Mouse (Mus musculus): Measurements from ENCODE around the gene Cxcl9. TPM values are rescaled to one million over a fixed set of nuclear protein-coding genes. Genes with fewer than 3 reads are reported as not detected.

The Cxcl9 gene
- polyA plus RNA-seq (2015; fragmentation: Nextera tagmentation; extraction: Ambion mirVana), result 0.04 TPM in 1 of 2 replicates, not detected in the other

DNA sequence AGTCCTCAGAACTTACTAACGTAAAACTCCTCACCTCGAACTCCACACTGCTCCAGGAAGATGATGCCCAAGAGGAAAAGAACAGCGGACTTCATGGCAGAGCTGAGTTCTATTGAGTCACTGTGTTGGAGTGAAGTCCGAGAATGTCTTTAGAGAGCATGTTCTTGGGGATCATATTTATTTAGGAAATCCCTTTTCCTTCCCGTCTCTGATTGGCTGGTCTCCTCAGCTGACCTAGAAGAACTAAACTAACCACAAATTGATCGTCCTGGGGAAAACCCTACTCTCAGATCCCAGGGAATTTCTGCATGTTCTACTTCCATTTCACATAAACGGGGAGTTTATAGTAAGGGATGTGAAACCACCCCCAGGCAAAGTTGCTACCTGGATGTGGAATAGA, at the start of gene Cxcl9:
Gene Cxcl9, minus strand, starts transcription at position 151 of the 400 bp plus-strand sequence.

DNA sequence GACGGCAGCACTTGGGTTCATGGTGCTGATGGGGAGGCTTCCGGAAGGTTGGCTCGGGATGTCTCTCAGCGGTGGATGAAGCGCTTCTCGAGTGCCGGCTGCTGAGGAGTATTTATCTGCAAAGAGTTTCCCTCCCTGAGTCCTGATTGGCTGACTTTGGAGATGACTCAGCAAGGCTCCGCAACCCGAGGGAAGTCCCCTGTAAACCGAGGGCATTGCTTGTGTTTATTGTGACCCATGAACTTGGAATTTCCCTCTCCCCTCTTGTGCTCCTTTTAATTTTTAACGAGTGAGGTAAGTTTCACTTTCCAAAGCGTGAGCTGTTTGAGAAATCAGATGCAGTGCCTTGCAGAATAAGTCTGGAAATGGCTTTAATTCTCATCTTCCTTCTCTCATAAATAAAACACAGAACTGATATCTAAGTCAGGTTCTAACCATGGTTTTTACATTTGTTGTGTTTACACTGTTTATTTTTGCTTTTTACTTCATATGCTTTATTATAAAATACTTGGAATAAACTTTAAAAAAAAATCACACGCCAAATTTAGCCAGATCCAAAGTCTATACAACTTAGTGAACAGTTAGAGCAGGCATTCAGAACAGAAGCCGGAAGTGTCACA, 21.0 kb upstream of the Cxcl9 start, which contains the start of gene Cxcl10:
Gene Cxcl10, minus strand, starts transcription at position 96 of the 620 bp plus-strand sequence.

DNA sequence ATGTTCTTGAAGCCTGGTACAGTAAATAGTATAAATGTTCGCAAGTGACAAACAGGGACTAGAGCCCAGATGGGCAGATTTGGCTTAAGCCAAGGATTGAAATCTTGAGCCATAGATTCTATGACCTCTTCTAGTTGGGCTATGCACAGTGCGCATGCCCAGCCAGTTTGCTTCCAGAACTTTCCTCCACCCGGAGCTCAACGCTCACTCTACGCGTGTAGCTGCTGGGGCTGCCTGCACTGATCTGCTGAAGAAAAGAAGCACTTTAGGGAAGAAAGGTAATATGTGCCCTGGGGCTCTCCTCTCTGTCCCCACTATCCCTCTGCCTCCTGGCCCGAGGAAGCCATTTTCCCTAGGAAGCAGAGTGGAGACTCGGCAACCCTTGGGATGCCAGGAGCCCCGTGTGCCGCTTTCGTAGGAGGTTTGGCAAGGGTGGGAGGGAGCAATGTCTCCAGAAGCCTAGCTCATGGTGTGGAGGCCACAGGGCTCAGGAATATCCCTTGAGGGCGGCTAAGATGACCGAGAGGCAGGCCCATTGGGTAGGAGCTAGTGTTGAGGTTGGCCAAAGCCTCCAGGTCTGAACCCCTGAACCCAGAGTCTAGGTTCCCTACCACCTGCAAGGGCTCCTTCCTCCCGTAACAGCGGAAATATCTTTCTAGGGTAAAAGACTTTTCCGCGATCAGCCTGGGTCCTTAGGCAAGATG, 3.9 kb upstream of the Cxcl9 start, which contains the start of gene Art3:
Gene Art3, plus strand, starts transcription at position 193 of the 704 bp plus-strand sequence.

DNA sequence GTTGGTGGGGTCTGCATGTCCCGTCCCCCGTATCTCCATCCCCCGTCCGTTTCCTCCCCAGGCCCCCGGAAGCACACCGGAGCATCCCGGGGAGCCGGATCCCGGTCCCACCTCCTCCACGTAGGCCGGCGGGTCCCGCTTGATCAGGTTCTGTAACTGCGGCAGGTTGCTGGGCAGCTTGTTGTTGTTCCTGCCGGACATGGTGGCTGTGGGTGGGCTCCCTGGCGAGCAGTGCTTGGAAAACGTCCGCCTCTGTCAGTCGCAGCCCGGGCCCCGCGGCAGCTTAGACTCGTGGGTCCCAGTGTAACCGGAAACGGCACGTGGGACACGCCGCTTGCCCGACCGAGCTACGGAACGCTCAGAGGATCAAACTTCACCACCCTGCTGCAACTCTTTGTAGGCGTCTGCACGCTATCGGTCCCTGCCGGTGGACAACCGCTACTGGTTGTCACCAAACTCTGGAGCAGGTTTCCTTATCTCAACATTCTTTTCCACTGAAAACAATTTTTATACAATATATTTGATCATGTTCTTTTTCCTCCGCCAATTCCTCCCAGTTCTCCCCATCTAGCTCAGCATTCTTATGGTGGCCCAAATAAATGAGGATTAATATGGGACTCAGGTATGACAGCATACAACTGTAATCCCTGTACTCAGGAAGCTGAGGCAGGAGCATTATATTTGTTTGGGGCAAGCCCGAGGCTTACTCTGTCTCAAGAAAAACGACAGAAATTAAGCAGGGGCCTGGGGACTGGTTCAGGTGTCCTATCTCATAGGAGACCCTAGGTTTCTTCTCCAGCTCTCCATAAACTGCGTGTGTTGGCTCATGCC, 18.0 kb downstream of the Cxcl9 start, which contains the start of gene Sdad1:
Gene Sdad1, minus strand, starts transcription at position 799 of the 831 bp plus-strand sequence.

DNA sequence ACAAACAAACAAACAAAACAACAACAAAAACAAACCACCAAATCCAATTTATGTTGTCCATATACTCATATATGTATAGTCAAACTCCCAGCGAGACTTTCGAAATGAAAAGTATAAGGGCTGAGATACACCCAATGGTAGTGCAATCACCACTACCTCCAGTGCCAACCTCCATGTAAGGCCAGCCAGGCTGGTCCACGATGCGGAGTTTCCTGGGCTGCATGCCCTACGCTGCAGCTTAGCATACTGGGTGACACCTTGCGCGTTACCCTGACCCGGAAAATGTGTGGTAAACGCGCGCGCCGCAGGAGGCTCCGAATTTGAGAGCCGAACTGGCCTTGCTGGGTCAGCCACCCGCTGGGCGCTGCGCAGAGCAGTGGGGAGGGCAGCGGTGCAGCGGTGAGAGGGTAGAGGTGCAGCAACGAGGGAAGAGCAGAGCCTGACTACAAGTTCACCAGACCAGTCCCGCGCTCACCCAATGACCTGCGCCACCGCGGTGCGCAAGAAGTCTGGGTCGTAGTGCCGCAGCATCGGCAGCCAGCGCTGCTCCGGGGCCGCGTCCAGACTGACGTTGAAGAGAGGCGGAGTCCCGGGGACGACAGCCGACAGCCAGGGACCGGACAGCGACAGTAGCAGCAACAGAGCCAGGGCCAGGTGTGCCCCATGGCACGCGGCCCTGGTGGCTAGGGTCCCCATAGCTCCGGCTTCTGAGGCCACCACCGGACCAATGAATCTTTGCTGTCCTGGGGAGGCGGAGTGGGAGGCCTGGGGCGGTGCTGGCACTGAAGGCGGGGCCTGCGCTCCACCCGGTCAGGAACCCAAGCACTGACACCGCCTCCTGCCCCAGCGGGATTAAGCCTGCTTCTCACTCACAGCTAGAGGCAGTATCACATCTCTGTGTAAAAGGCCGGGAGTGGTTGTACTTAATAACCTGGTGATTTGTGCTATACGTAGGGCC, 50.2 kb downstream of the Cxcl9 start, which contains the start of gene Naaa:
Gene Naaa, minus strand, starts transcription at position 734 of the 958 bp plus-strand sequence.

Other genes with a start within 250 kb of the Cxcl9 start
- gene G3bp2, start 244.4 kb downstream of the Cxcl9 start, polyA plus RNA-seq (2015; fragmentation: Nextera tagmentation; extraction: Ambion mirVana), result 141 and 156 TPM in 2 replicates
- gene Uso1, start 190.1 kb downstream of the Cxcl9 start, polyA plus RNA-seq (2015; fragmentation: Nextera tagmentation; extraction: Ambion mirVana), result 31.2 and 37.4 TPM in 2 replicates
- not detected in 2 replicates for gene U90926, start 112.7 kb downstream of the Cxcl9 start, polyA plus RNA-seq (2015; fragmentation: Nextera tagmentation; extraction: Ambion mirVana)
- gene Ppef2, start 71.8 kb downstream of the Cxcl9 start, polyA plus RNA-seq (2015; fragmentation: Nextera tagmentation; extraction: Ambion mirVana), result not detected in 2 replicates
- 8.3 and 10.1 TPM in 2 replicates for gene Naaa, start 49.9 kb downstream of the Cxcl9 start, polyA plus RNA-seq (2015; fragmentation: Nextera tagmentation; extraction: Ambion mirVana)
- gene Sdad1, start 17.6 kb downstream of the Cxcl9 start, polyA plus RNA-seq (2015; fragmentation: Nextera tagmentation; extraction: Ambion mirVana), result 21.9 and 22.3 TPM in 2 replicates
- 188 and 200 TPM in 2 replicates for gene Art3, start 3.7 kb upstream of the Cxcl9 start, polyA plus RNA-seq (2015; fragmentation: Nextera tagmentation; extraction: Ambion mirVana)
- 0.15 and 0.58 TPM in 2 replicates for gene Cxcl10, start 20.8 kb upstream of the Cxcl9 start, polyA plus RNA-seq (2015; fragmentation: Nextera tagmentation; extraction: Ambion mirVana)
- 26.4 and 28.1 TPM in 2 replicates for gene Nup54, start 107.1 kb upstream of the Cxcl9 start, polyA plus RNA-seq (2015; fragmentation: Nextera tagmentation; extraction: Ambion mirVana)
- gene Scarb2, start 178.8 kb upstream of the Cxcl9 start, polyA plus RNA-seq (2015; fragmentation: Nextera tagmentation; extraction: Ambion mirVana), result 21.2 and 23.4 TPM in 2 replicates
- 0.31 TPM in 1 of 2 replicates, not detected in the other for gene Fam47e, start 227.0 kb upstream of the Cxcl9 start, polyA plus RNA-seq (2015; fragmentation: Nextera tagmentation; extraction: Ambion mirVana)